Mouse (Mus musculus) heart, embryonic 10.5 days (tissue): ENCODE data around the gene Ankrd42. TPM values are rescaled to one million over a fixed set of nuclear protein-coding genes. Genes with fewer than 3 reads are reported as not detected.

Experiments
- DNase-seq: peaks from one replicate; pipeline ENCODE4 v3.0.0-alpha.2; 2017; ENCODE audit warnings: low spot score
- H3K27ac ChIP-seq: fragments of 300-500 bp; sonication (generic); 2 replicates; pipeline ENCODE4 v1.5.1; 2016; ENCODE audit warnings: mild to moderate bottlenecking
- H3K27me3 ChIP-seq: fragments of 300-500 bp; sonication (generic); 2 replicates; pipeline ENCODE4 v1.6.1; 2016; ENCODE audit warnings: mild to moderate bottlenecking; ENCODE audit not compliant: poor library complexity, insufficient read depth, severe bottlenecking
- H3K36me3 ChIP-seq: fragments of 300-500 bp; sonication (generic); 2 replicates; pipeline ENCODE4 v1.6.1; 2016; ENCODE audit warnings: mild to moderate bottlenecking, moderate library complexity
- H3K4me1 ChIP-seq: fragments of 300-500 bp; sonication (generic); 2 replicates; pipeline ENCODE4 v1.6.1; 2016; ENCODE audit warnings: mild to moderate bottlenecking
- H3K4me3 ChIP-seq: fragments of 300-500 bp; sonication (generic); 2 replicates; pipeline ENCODE4 v1.5.1; 2016; ENCODE audit warnings: mild to moderate bottlenecking, moderate library complexity
- H3K9me3 ChIP-seq: fragments of 300-500 bp; sonication (generic); 2 replicates; pipeline ENCODE4 v1.6.1; 2016; ENCODE audit warnings: mild to moderate bottlenecking, moderate library complexity
- WGBS: fragments of 180-500 bp; shearing (Covaris S2); methylation state at CpG from one replicate; pipeline ENCODE4 v1.1.7; 2016; 5-methylcytosine and 5-hydroxymethylcytosine counted together
- polyA plus RNA-seq: library from polyadenylated mRNA; unstranded; fragments of >200 nt; fragmentation: Nextera tagmentation; extraction: Ambion mirVana; gene quantifications from 2 replicates; pipeline ENCODE4 v1.2.1, GENCODE M21; 2016

Gene Ankrd42
- polyA plus RNA-seq, 1 experiment from 2014 or later, result 4.1 TPM

DNA sequence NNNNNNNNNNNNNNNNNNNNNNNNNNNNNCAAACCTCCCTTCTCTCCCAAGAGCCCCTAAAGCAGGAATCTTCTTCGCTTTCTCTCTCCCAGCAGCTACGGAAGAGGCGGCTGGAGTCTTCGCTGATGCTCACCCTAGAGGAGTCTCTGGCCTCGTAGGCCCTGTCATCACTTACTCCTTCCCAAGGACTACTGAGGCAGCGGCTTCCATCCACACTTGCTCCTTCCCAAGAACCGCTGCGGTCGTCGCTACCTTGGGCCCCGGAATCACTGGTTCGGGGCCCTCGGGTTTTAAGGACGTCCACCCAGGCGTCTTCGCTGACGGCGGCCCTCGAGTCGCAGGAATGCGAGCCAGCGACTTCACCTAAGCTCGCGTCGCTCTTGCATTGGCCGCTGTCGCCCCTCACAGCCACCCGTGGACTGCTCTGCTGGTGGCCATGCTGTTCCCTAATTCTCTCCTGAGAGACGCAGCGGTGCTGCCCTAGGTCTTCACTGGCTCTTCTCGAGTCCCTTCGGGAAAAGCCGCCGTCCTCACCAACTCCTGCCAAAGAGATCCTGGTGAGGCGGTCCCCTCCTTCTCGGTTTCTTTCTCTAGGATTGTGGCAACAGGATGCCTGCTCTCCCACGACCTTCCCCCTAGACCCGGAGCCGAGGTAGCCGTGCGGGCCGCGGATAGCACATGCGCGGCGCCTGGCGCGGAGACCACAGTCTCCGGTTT lies 489 bp downstream of the Ankrd42 start:
- under 1% methylated on average over 49 of the region's 49 CpGs for WGBS

DNA sequence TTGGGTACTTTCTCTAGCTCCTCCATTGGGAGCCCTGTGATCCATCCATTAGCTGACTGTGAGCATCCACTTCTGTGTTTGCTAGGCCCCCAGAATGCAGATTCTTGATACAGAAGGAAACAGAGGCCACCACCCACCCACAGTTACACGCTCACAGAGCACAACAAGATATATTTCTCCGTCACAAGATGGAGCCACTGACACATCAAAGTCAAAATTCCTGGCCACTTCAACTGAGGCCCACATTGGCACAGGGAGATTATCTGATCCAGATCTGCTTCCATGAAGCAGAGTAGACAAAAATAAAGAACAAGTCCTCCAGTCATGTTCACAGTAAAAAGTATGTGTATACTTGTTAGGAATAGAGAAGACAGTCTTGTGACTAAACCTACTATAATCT lies 6.8 kb downstream of the Ankrd42 start:
- DNase-seq, result no peak
- Histone ChIP-seq H3K4me3 (no peak overlapping the region), H3K27ac (no peak overlapping the region), H3K9me3 (no peaks in the 10 kb centered on the region), H3K36me3 (no peaks in the 10 kb centered on the region), H3K4me1 (no peaks in the 10 kb centered on the region), H3K27me3 (no peaks in the 10 kb centered on the region)
- 50% methylated on average over 2 of the region's 2 CpGs for WGBS

More for the DNA sequence above, 489 bp downstream of the Ankrd42 start:
- Histone ChIP-seq H3K27me3 (no peaks in the 10 kb centered on the region), H3K36me3 (peaks cover 18% of the 10 kb centered on the region), H3K9me3 (no peaks in the 10 kb centered on the region), H3K4me1 (peaks cover 6% of the 10 kb centered on the region), H3K27ac (peak overlapping the region; percentile 92), H3K4me3 (peak overlapping the region; percentile 89)
- DNase-seq, result no peak

DNA sequence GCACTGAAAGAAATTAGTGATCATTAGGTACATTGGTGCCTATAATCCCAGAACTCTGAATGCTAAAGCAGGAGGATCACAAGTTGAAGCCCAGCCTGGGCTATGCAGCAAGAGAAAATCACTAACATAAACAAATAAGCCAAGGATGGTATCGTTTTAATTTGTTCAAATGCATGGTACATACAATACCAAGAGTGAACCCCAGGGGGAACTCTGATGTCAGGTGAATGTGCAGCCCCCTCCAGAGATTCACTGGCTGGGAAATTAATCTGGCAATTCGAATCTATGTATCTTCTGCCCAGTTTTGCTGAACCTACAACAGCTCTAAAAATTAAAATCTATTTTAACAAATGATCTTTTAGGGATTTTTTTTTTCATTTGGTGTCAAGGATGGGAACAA lies 12.5 kb downstream of the Ankrd42 start:
- no peaks in the 10 kb centered on the region for H3K9me3 ChIP-seq
- H3K4me3 ChIP-seq, result no peak overlapping the region
- 52% methylated on average over 2 of the region's 2 CpGs for WGBS
- H3K27ac ChIP-seq, result no peak overlapping the region
- H3K27me3 ChIP-seq, result no peaks in the 10 kb centered on the region
- H3K36me3 ChIP-seq, result no peaks in the 10 kb centered on the region
- H3K4me1 ChIP-seq, result no peaks in the 10 kb centered on the region
- DNase-seq, result no peak

- Histone ChIP-seq H3K4me3 (no peak overlapping the region), H3K4me1 (no peaks in the 10 kb centered on the region), H3K27ac (no peak overlapping the region), H3K9me3 (no peaks in the 10 kb centered on the region), H3K36me3 (no peaks in the 10 kb centered on the region), H3K27me3 (no peaks in the 10 kb centered on the region)
- no peak for DNase-seq
- WGBS, result 88% methylated on average over 7 of the region's 7 CpGs
Measured at GRCm38 (mm10) chr7:92610830-92611229, 26.1 kb downstream of the Ankrd42 start.

DNA sequence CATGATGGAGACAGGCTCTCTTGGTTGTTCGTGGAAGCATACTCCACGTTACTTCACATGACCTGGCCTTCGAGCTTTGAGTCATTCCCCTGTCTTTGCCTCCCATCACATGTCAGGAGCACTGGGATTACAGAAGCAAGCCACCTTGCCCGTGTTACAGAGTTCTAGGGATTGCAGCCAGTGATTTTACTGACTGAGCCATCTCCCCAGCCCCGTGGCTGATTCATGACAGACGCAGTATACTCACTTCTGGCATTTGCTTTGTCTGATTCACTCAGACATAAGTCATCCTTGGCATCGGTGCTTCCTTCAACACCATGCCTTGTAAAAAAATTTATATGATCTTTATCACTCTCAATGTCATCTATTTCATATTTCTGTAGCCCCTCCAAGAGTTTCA lies 32.0 kb downstream of the Ankrd42 start:
- Histone ChIP-seq H3K27me3 (no peaks in the 10 kb centered on the region), H3K9me3 (no peaks in the 10 kb centered on the region), H3K4me3 (no peak overlapping the region), H3K27ac (no peak overlapping the region), H3K36me3 (peaks cover 5% of the 10 kb centered on the region; the same call in 1 of the 2 replicates), H3K4me1 (no peaks in the 10 kb centered on the region)
- WGBS, result 88% methylated on average over 7 of the region's 7 CpGs
- no peak for DNase-seq

DNA sequence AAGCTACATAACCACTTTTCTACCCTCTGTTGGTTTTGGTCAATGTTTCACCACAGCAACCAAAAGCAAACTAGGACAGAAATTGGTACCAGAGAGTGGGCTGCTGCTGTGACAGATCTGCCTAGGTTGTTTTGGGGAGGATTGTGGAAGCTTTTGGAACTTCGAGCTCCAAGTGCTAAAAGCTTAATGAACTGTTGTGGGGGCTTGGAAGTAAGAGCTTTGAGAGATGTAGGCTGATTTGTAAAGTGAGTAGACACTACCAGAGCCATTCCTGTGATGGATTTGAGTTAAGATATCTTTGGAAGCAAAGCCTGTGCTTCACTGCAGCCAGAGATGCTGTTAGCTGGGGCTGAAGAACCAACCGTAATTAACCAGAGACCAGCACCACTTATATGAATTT lies 46.1 kb downstream of the Ankrd42 start:
- no peak for DNase-seq
- H3K4me3 ChIP-seq, result no peak overlapping the region
- H3K4me1 ChIP-seq, result no peaks in the 10 kb centered on the region
- H3K36me3 ChIP-seq, result no peaks in the 10 kb centered on the region
- no peak overlapping the region for H3K27ac ChIP-seq
- H3K27me3 ChIP-seq, result no peaks in the 10 kb centered on the region
- 80% methylated on average over 2 of the region's 2 CpGs for WGBS
- H3K9me3 ChIP-seq, result no peaks in the 10 kb centered on the region

DNA sequence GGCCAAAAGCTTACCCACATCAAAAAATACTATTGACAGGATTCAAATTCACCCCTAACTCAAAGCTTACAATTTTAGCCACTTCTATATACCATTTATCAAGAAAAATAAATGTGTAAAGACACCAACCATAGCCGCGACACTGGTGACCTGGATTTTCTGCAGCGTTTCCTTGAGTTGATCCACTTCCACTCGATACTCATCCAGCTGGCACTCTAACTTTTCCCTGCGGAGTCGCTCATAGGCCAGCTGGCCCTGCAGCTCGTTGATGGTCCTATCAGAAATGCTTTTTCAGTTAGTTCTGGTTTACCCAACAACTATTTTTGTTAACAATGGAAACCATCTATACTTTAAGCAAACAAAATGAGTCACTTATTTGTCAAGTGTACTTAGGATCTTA lies 47.0 kb downstream of the Ankrd42 start:
- Histone ChIP-seq H3K9me3 (no peaks in the 10 kb centered on the region), H3K27me3 (no peaks in the 10 kb centered on the region), H3K4me1 (no peaks in the 10 kb centered on the region), H3K27ac (no peak overlapping the region), H3K4me3 (no peak overlapping the region), H3K36me3 (no peaks in the 10 kb centered on the region)
- DNase-seq, result no peak
- 90% methylated on average over 7 of the region's 7 CpGs for WGBS

- Histone ChIP-seq H3K27ac (no peak overlapping the region), H3K4me1 (no peaks in the 10 kb centered on the region), H3K36me3 (peaks cover 16% of the 10 kb centered on the region), H3K4me3 (no peak overlapping the region), H3K9me3 (no peaks in the 10 kb centered on the region), H3K27me3 (no peaks in the 10 kb centered on the region)
- DNase-seq, result no peak
- WGBS, result 88% methylated on average over 7 of the region's 7 CpGs
Measured at GRCm38 (mm10) chr7:92583567-92583966, 53.4 kb downstream of the Ankrd42 start.

DNA sequence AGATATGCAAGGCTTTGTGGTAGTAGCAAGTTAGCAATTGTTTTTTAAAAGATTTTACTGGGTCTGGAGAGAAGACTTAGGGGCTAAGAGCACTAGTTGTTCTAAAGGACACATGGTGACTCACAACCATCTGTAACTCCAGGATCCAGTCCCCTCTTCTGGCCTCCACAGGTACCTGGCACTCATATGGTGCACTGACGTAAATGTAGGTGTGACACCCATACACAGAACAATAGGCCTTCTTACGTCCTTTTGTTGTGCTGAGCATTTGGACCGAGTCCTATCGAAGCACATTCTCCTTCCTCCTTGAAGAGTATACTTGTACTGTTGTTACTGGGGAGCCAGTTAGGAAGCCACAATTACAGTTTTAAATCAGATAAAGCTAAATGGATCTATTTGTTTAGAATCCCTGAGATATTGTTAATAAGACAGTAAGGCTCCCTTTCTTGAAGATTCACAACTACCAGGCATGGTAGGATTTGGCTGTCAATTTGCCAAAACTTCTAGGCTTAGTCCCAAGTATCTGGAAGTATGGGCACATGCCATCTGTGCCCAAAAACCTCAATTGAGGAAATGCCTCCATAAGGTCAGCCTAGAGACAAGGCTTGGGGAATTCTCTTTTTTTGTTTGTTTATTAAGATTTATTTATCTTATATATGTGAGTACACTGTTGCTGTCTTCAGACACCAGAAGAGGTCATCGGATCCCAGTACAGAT lies 56.3 kb downstream of the Ankrd42 start:
- Histone ChIP-seq H3K27ac (no peak overlapping the region), H3K27me3 (no peaks in the 10 kb centered on the region), H3K4me1 (no peaks in the 10 kb centered on the region), H3K36me3 (peaks cover 26% of the 10 kb centered on the region), H3K9me3 (no peaks in the 10 kb centered on the region), H3K4me3 (no peak overlapping the region)
- 89% methylated on average over 5 of the region's 5 CpGs for WGBS
- no peak for DNase-seq

- no peak for DNase-seq
- H3K27ac ChIP-seq, result no peak overlapping the region
- H3K27me3 ChIP-seq, result no peaks in the 10 kb centered on the region
- H3K9me3 ChIP-seq, result no peaks in the 10 kb centered on the region
- H3K36me3 ChIP-seq, result peaks cover 15% of the 10 kb centered on the region
- 90% methylated on average over 1 of the region's 1 CpGs for WGBS
- H3K4me1 ChIP-seq, result no peaks in the 10 kb centered on the region
- H3K4me3 ChIP-seq, result no peak overlapping the region
Measured at GRCm38 (mm10) chr7:92566775-92567174, 70.2 kb downstream of the Ankrd42 start.

GRCm38 (mm10) chr7:92560986-92561876 lies 75.7 kb downstream of the Ankrd42 start, which contains the start of gene Ccdc90b:
TSS of gene Ccdc90b (plus strand) at chr7:92561149.
- Histone ChIP-seq H3K9me3 (no peaks in the 10 kb centered on the region), H3K27me3 (no peaks in the 10 kb centered on the region), H3K36me3 (peaks cover 6% of the 10 kb centered on the region; the same call in 1 of the 2 replicates), H3K4me1 (no peaks in the 10 kb centered on the region), H3K27ac (peak within 1 kb of the TSS; percentile 94), H3K4me3 (peak within 1 kb of the TSS; percentile 84)
- WGBS, result under 1% methylated on average over 60 of the region's 60 CpGs
- DNase-seq, result peak; percentile 96

GRCm38 (mm10) chr7:92558744-92559143 lies 78.2 kb downstream of the Ankrd42 start:
- H3K27ac ChIP-seq, result no peak overlapping the region
- DNase-seq, result no peak
- H3K9me3 ChIP-seq, result no peaks in the 10 kb centered on the region
- no peak overlapping the region for H3K4me3 ChIP-seq
- H3K27me3 ChIP-seq, result no peaks in the 10 kb centered on the region
- WGBS, result 81% methylated on average over 2 of the region's 2 CpGs
- H3K36me3 ChIP-seq, result no peaks in the 10 kb centered on the region
- no peaks in the 10 kb centered on the region for H3K4me1 ChIP-seq

DNA sequence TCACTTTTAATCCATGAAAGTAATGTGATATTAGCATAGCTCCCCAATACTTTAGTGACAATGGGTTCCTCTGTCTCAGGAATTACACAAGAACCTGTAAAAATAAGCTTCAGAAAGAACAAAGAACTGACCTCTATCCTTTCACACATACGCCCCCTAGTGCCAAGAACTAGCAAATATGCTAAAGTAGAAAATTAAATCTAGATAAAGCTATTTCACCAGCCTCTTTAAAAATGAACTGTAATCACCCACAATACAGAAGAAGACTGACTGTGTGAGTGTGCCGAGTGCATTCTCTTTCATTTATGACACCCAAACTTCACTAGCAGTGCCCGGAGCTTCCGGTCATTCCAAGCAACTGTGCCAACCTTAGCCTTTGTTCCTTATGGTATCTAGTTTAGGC lies 86.0 kb downstream of the Ankrd42 start:
- H3K9me3 ChIP-seq, result no peaks in the 10 kb centered on the region
- no peaks in the 10 kb centered on the region for H3K36me3 ChIP-seq
- H3K4me1 ChIP-seq, result no peaks in the 10 kb centered on the region
- H3K27ac ChIP-seq, result no peak overlapping the region
- no peaks in the 10 kb centered on the region for H3K27me3 ChIP-seq
- WGBS, result 49% methylated on average over 4 of the region's 4 CpGs
- H3K4me3 ChIP-seq, result no peak overlapping the region
- no peak for DNase-seq
